Mouse (Mus musculus): ENCODE results near the gene Pex10. TPM values are rescaled to one million over a fixed set of nuclear protein-coding genes. Genes with fewer than 3 reads are reported as not detected.

Gene Pex10
- polyA plus RNA-seq, 1 experiment, result 15.3 TPM

Other genes with a start within 250 kb of the Pex10 start
- not detected in 2 replicates for gene Ttc34, start 229.6 kb upstream of the Pex10 start, polyA plus RNA-seq (2012; ENCODE audit: insufficient read depth, insufficient read length, missing spikeins)
- gene Mmel1, start 197.4 kb upstream of the Pex10 start, polyA plus RNA-seq (2012; ENCODE audit: insufficient read depth, insufficient read length, missing spikeins), result not detected in 2 replicates
- 22.6 and 33.5 TPM in 2 replicates for gene Fam213b, start 167.9 kb upstream of the Pex10 start, polyA plus RNA-seq (2012; ENCODE audit: insufficient read depth, insufficient read length, missing spikeins)
- 2.1 and 4.6 TPM in 2 replicates for gene Tnfrsf14, start 138.5 kb upstream of the Pex10 start, polyA plus RNA-seq (2012; ENCODE audit: insufficient read depth, insufficient read length, missing spikeins)
- gene Hes5, start 106.1 kb upstream of the Pex10 start, polyA plus RNA-seq (2012; ENCODE audit: insufficient read depth, insufficient read length, missing spikeins), result not detected in 2 replicates
- 11.0 and 18.7 TPM in 2 replicates for gene Pank4, start 102.9 kb upstream of the Pex10 start, polyA plus RNA-seq (2012; ENCODE audit: insufficient read depth, insufficient read length, missing spikeins)
- not detected in 2 replicates for gene Plch2, start 10.2 kb upstream of the Pex10 start, polyA plus RNA-seq (2012; ENCODE audit: insufficient read depth, insufficient read length, missing spikeins)
- 115 and 123 TPM in 2 replicates for gene Rer1, start 19.4 kb downstream of the Pex10 start, polyA plus RNA-seq (2012; ENCODE audit: insufficient read depth, insufficient read length, missing spikeins)
- gene Morn1, start 19.6 kb downstream of the Pex10 start, polyA plus RNA-seq (2012; ENCODE audit: insufficient read depth, insufficient read length, missing spikeins), result 1.3 and 1.8 TPM in 2 replicates
- 18.9 and 20.2 TPM in 2 replicates for gene Ski, start 155.6 kb downstream of the Pex10 start, polyA plus RNA-seq (2012; ENCODE audit: insufficient read depth, insufficient read length, missing spikeins)
- 18.7 and 21.7 TPM in 2 replicates for gene Faap20, start 182.8 kb downstream of the Pex10 start, polyA plus RNA-seq (2012; ENCODE audit: insufficient read depth, insufficient read length, missing spikeins)

All from brown adipose tissue, adult 24 weeks (tissue).